Mouse (Mus musculus) hematopoietic stem cell, adult 5-6 weeks (primary cell): ENCODE data around the gene Aebp2. TPM values are rescaled to one million over a fixed set of nuclear protein-coding genes. Genes with fewer than 3 reads are reported as not detected.
"Not testable (repeated sequence)": the region's sequence is repeated elsewhere in the genome, so short reads cannot be mapped to it uniquely, and the experiment has no call there.

Experiments used
- ATAC-seq, 2 experiments: fragments of 125-278 bp in 1 of 2; replicated peaks in 1 of 2; 2 replicates each; pipeline ENCODE4 v1.8.0; 2016 to 2017; ENCODE audit warnings: inconsistent platforms in 2 of 2, mild to moderate bottlenecking in 2 of 2, moderate number of reproducible peaks in 2 of 2, low read depth in 1 of 2, moderate TSS enrichment in 1 of 2; ENCODE audit not compliant: low FRiP score in 2 of 2, poor library complexity in 2 of 2, severe bottlenecking in 2 of 2, insufficient read depth in 1 of 2, low TSS enrichment in 1 of 2
- total RNA-seq: library from RNA; stranded (forward); fragments of 172-1452, 232-1000 nt; gene quantifications from 2 replicates; pipeline ENCODE4 v1.2.3, GENCODE M21; 2017

The Aebp2 gene
- total RNA-seq, 1 experiment from 2014 or later, result 112 TPM

- ATAC-seq, result no peak
Measured at GRCm38 (mm10) chr6:140601175-140601574, 21.3 kb upstream of the Aebp2 start.

- no peak for ATAC-seq
Measured at GRCm38 (mm10) chr6:140603228-140603944, 19.1 kb upstream of the Aebp2 start.

GRCm38 (mm10) chr6:140605173-140605572 lies 17.3 kb upstream of the Aebp2 start:
- ATAC-seq, result not testable (repeated sequence)

- no peak for ATAC-seq
Measured at GRCm38 (mm10) chr6:140605732-140606131, 16.7 kb upstream of the Aebp2 start.

GRCm38 (mm10) chr6:140606534-140606933 lies 15.9 kb upstream of the Aebp2 start:
- no peak for ATAC-seq

GRCm38 (mm10) chr6:140608666-140609065 lies 13.8 kb upstream of the Aebp2 start:
- ATAC-seq, result no peak

GRCm38 (mm10) chr6:140609533-140609932 lies 12.9 kb upstream of the Aebp2 start:
- peak; percentile 38 to 55; a peak in 1 of 4 replicates for ATAC-seq

GRCm38 (mm10) chr6:140610117-140610516 lies 12.3 kb upstream of the Aebp2 start:
- ATAC-seq, result peak; percentile 25 to 51

- no peak for ATAC-seq
Measured at GRCm38 (mm10) chr6:140611282-140611681, 11.2 kb upstream of the Aebp2 start.

- no peak for ATAC-seq
Measured at GRCm38 (mm10) chr6:140611893-140612473, 10.5 kb upstream of the Aebp2 start.

- no peak for ATAC-seq
Measured at GRCm38 (mm10) chr6:140613822-140614221, 8.6 kb upstream of the Aebp2 start.

- 0 out of 4 replicates have a peak, but pooled peaks of 1 of the 2 experiments have one; percentile 19 for ATAC-seq
Measured at GRCm38 (mm10) chr6:140614711-140615110, 7.8 kb upstream of the Aebp2 start.

GRCm38 (mm10) chr6:140620531-140621349 lies 1.7 kb upstream of the Aebp2 start:
- no peak for ATAC-seq

- no peak for ATAC-seq
Measured at GRCm38 (mm10) chr6:140621622-140622021, 841 bp upstream of the Aebp2 start.

- ATAC-seq, result peak; percentile 54 to 62
Measured at GRCm38 (mm10) chr6:140623226-140624095, 998 bp downstream of the Aebp2 start.

GRCm38 (mm10) chr6:140624096-140625051 lies 1.9 kb downstream of the Aebp2 start:
- ATAC-seq, result peak in 1 of 2 experiments; percentile 2; a peak in 1 of 4 replicates
